Mouse (Mus musculus) myocyte (in vitro differentiated cells): ENCODE measurements around the gene Elovl6.

ENCODE experiments used
- E2F4 ChIP-seq: IDR thresholded peaks from one replicate; pipeline ENCODE4 v1.6.1; 2011; ENCODE audit warnings: mild to moderate bottlenecking, control low read depth, moderate library complexity; ENCODE audit not compliant: insufficient read depth
- MAX ChIP-seq: IDR thresholded peaks from one replicate; pipeline ENCODE4 v1.6.1; 2011; ENCODE audit warnings: low read depth, mild to moderate bottlenecking, control low read depth
- POLR2A ChIP-seq: IDR thresholded peaks from one replicate; pipeline ENCODE4 v1.6.1; 2011; ENCODE audit warnings: low read depth, mild to moderate bottlenecking, control low read depth, moderate library complexity; ENCODE audit not compliant: insufficient read length
- USF1 ChIP-seq: IDR thresholded peaks from one replicate; pipeline ENCODE4 v1.6.1; 2011; ENCODE audit warnings: low read depth, mild to moderate bottlenecking, control low read depth, moderate library complexity

DNA sequence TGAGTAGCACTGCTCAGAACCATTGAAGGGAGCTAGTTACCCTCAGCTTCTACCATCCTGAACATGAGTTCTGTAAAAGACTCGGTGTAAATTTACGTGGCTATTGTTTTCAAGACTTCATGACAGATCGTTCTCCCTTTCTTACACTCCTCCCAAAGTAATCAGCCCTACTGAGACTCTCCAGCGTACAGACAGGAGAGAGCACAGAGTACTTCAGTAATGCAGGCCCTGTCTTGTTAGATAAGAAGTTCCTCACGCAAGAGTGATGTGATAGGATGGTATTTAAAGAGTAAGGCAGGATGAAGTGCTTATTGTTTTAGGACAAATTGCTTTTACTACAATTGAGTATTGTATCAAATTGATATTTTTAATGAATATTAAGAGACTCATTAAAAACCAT, 99.7 kb downstream of the Elovl6 start:
- TF ChIP-seq POLR2A (no peak), USF1 (no peak), MAX (no peak), E2F4 (no peak)
